Mouse (Mus musculus): Measurements from ENCODE around the gene Actn1.

Gene Actn1

GRCm38 (mm10) chr12:80235295-80235694 lies 24.9 kb downstream of the Actn1 start:
- TF ChIP-seq GATA4 (IDR thresholded peaks at IDR 0.05; ENCODE audit: insufficient replicate concordance, low read length), result no peak

- TF ChIP-seq GATA4 (IDR thresholded peaks at IDR 0.05; ENCODE audit: insufficient replicate concordance, low read length), result no peak
Measured at GRCm38 (mm10) chr12:80234226-80234625, 25.9 kb downstream of the Actn1 start.

GRCm38 (mm10) chr12:80232840-80233218 lies 27.3 kb downstream of the Actn1 start:
- TF ChIP-seq GATA4 (IDR thresholded peaks at IDR 0.05; ENCODE audit: insufficient replicate concordance, low read length), result no peak

- no peak for TF ChIP-seq GATA4 (IDR thresholded peaks at IDR 0.05; ENCODE audit: insufficient replicate concordance, low read length)
Measured at GRCm38 (mm10) chr12:80232076-80232839, 27.9 kb downstream of the Actn1 start.

- TF ChIP-seq GATA4 (IDR thresholded peaks at IDR 0.05; ENCODE audit: insufficient replicate concordance, low read length), result no peak
Measured at GRCm38 (mm10) chr12:80231317-80231716, 28.9 kb downstream of the Actn1 start.

- no peak for TF ChIP-seq GATA4 (IDR thresholded peaks at IDR 0.05; ENCODE audit: insufficient replicate concordance, low read length)
Measured at GRCm38 (mm10) chr12:80230854-80231253, 29.3 kb downstream of the Actn1 start.

GRCm38 (mm10) chr12:80230111-80230700 lies 30.0 kb downstream of the Actn1 start:
- TF ChIP-seq GATA4 (IDR thresholded peaks at IDR 0.05; ENCODE audit: insufficient replicate concordance, low read length), result peak; percentile 37; the same call in 1 of the 2 replicates

- TF ChIP-seq GATA4 (IDR thresholded peaks at IDR 0.05; ENCODE audit: insufficient replicate concordance, low read length), result no peak
Measured at GRCm38 (mm10) chr12:80229010-80229800, 31.0 kb downstream of the Actn1 start.

GRCm38 (mm10) chr12:80228356-80228755 lies 31.8 kb downstream of the Actn1 start:
- no peak for TF ChIP-seq GATA4 (IDR thresholded peaks at IDR 0.05; ENCODE audit: insufficient replicate concordance, low read length)

- no peak for TF ChIP-seq GATA4 (IDR thresholded peaks at IDR 0.05; ENCODE audit: insufficient replicate concordance, low read length)
Measured at GRCm38 (mm10) chr12:80227835-80228234, 32.3 kb downstream of the Actn1 start.

- TF ChIP-seq GATA4 (IDR thresholded peaks at IDR 0.05; ENCODE audit: insufficient replicate concordance, low read length), result no peak
Measured at GRCm38 (mm10) chr12:80226101-80226500, 34.1 kb downstream of the Actn1 start.

GRCm38 (mm10) chr12:80224241-80224731 lies 35.9 kb downstream of the Actn1 start:
- TF ChIP-seq GATA4 (IDR thresholded peaks at IDR 0.05; ENCODE audit: insufficient replicate concordance, low read length), result no peak

GRCm38 (mm10) chr12:80223511-80223910 lies 36.7 kb downstream of the Actn1 start:
- TF ChIP-seq GATA4 (IDR thresholded peaks at IDR 0.05; ENCODE audit: insufficient replicate concordance, low read length), result no peak

- TF ChIP-seq GATA4 (IDR thresholded peaks at IDR 0.05; ENCODE audit: insufficient replicate concordance, low read length), result no peak
Measured at GRCm38 (mm10) chr12:80222473-80222872, 37.7 kb downstream of the Actn1 start.

- TF ChIP-seq GATA4 (IDR thresholded peaks at IDR 0.05; ENCODE audit: insufficient replicate concordance, low read length), result no peak
Measured at GRCm38 (mm10) chr12:80220260-80221038, 39.7 kb downstream of the Actn1 start.

Measured in liver, adult (tissue).